Mouse (Mus musculus) bone marrow, adult 2 months (tissue): ENCODE measurements around the gene Baz2b.

Experiments
- CTCF ChIP-seq: fragments of 200-500 bp; IDR thresholded peaks from 2 replicates; pipeline ENCODE4 v1.5.1; 2011; ENCODE audit warnings: low read length, control low read depth; ENCODE audit not compliant: control insufficient read depth, insufficient read depth
- POLR2A ChIP-seq: fragments of 200-500 bp; IDR thresholded peaks from 2 replicates; pipeline ENCODE4 v1.6.1; 2011; ENCODE audit warnings: low read depth, mild to moderate bottlenecking, control low read depth, low read length, borderline replicate concordance; ENCODE audit not compliant: control insufficient read depth

GRCm38 (mm10) chr2:60259186-60259585, 49.5 kb upstream of the Baz2b start:
- TF ChIP-seq CTCF (no peak), POLR2A (no peak)
